Mouse (Mus musculus): ENCODE measurements around the gene Cs.
A peak's percentile ranks its signal among the peaks of the same experiment; 100 is the strongest.
"Not testable (repeated sequence)": the region's sequence is repeated elsewhere in the genome, so short reads cannot be mapped to it uniquely, and the experiment has no call there.

Gene Cs

GRCm38 (mm10) chr10:128337306-128338181, at the start of gene Cs:
Cs (plus strand) TSS chr10:128337734.
- peak; percentile 91 for DNase-seq (ENCODE audit: low spot score in 2 of 2)

- not testable (repeated sequence) for DNase-seq (ENCODE audit: low spot score in 2 of 2)
Measured at GRCm38 (mm10) chr10:128290594-128290993, 46.9 kb upstream of the Cs start.

- no peak for DNase-seq (ENCODE audit: low spot score in 2 of 2)
Measured at GRCm38 (mm10) chr10:128296370-128297090, 41.0 kb upstream of the Cs start.

GRCm38 (mm10) chr10:128297221-128297620, 40.3 kb upstream of the Cs start:
- DNase-seq (ENCODE audit: low spot score in 2 of 2) = no peak

- no peak for DNase-seq (ENCODE audit: low spot score in 2 of 2)
Measured at GRCm38 (mm10) chr10:128297622-128298021, 39.9 kb upstream of the Cs start.

- no peak for DNase-seq (ENCODE audit: low spot score in 2 of 2)
Measured at GRCm38 (mm10) chr10:128298243-128298642, 39.3 kb upstream of the Cs start.

GRCm38 (mm10) chr10:128298702-128299171, 38.8 kb upstream of the Cs start, which contains the start of gene Il23a:
Il23a (minus strand) TSS chr10:128298752.
- no peak for DNase-seq (ENCODE audit: low spot score in 2 of 2)

GRCm38 (mm10) chr10:128302357-128302756, 35.2 kb upstream of the Cs start:
- DNase-seq (ENCODE audit: low spot score in 2 of 2) = no peak

GRCm38 (mm10) chr10:128302785-128303125, 34.8 kb upstream of the Cs start:
- no peak for DNase-seq (ENCODE audit: low spot score in 2 of 2)

- DNase-seq (ENCODE audit: low spot score in 2 of 2) = peak; percentile 99
Measured at GRCm38 (mm10) chr10:128303126-128304021, 34.2 kb upstream of the Cs start, which contains the start of gene Pan2. Pan2 (plus strand) TSS chr10:128303335.

- no peak for DNase-seq (ENCODE audit: low spot score in 2 of 2)
Measured at GRCm38 (mm10) chr10:128309654-128310053, 27.9 kb upstream of the Cs start.

GRCm38 (mm10) chr10:128310177-128310576, 27.4 kb upstream of the Cs start:
- DNase-seq (ENCODE audit: low spot score in 2 of 2) = no peak

GRCm38 (mm10) chr10:128310902-128311301, 26.6 kb upstream of the Cs start:
- no peak for DNase-seq (ENCODE audit: low spot score in 2 of 2)

- DNase-seq (ENCODE audit: low spot score in 2 of 2) = no peak
Measured at GRCm38 (mm10) chr10:128315578-128315977, 22.0 kb upstream of the Cs start.

GRCm38 (mm10) chr10:128321641-128322040, 15.9 kb upstream of the Cs start:
- no peak for DNase-seq (ENCODE audit: low spot score in 2 of 2)

GRCm38 (mm10) chr10:128322141-128323108, 15.1 kb upstream of the Cs start, which contains the start of gene Cnpy2:
Cnpy2 (plus strand) TSS chr10:128322459.
- DNase-seq (ENCODE audit: low spot score in 2 of 2) = peak; percentile 51 to 72

GRCm38 (mm10) chr10:128323516-128323915, 14.0 kb upstream of the Cs start:
- no peak for DNase-seq (ENCODE audit: low spot score in 2 of 2)

GRCm38 (mm10) chr10:128326825-128327224, 10.7 kb upstream of the Cs start:
- DNase-seq (ENCODE audit: low spot score in 2 of 2) = no peak

- no peak for DNase-seq (ENCODE audit: low spot score in 2 of 2)
Measured at GRCm38 (mm10) chr10:128327610-128328009, 9.9 kb upstream of the Cs start.

All from spleen, postnatal 14 days (tissue).